Mouse (Mus musculus) B cell, adult 67 days (primary cell): ENCODE data around the gene Serinc2. TPM values are rescaled to one million over a fixed set of nuclear protein-coding genes. Genes with fewer than 3 reads are reported as not detected.

ENCODE experiments used
- total RNA-seq, 2 experiments: library from RNA; stranded (reverse); gene quantifications; 4 replicates each; pipeline ENCODE4 v1.2.4; 2023

The Serinc2 gene
- total RNA-seq, result not detected

GRCm38 (mm10) chr4:130279105-130279504 lies at the start of gene Serinc2:
TSS of gene Serinc2 (minus strand) at chr4:130279205.

GRCm38 (mm10) chr4:130308231-130309081 lies 29.5 kb upstream of the Serinc2 start, which contains the start of the genes Fabp3 and Gm10570:
TSS of gene Fabp3 (plus strand) at chr4:130308595.
TSS of gene Gm10570 (minus strand) at chr4:130308674.

DNA sequence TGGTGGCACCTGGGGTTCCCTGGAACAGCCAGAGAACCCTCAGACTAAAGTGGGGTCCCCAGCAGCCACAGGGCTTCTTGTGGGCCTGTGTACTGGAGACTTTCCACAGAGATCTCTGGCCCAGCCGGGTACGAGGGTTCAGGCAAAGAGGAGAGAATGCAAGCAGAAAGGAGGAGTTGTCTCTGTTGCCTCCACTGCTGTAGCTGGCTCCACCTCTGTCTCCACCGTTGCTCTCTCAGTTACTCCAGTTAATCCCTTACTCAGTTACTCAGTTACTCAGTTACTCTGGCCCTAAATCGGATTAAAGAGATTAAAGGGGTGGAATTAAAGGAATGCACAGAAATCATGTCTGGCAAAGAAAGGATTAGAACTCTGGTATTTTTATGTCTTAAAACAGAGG lies 56.8 kb downstream of the Serinc2 start, which contains the start of gene Gm853:
TSS of gene Gm853 (minus strand) at position 223 of the 400 bp plus-strand sequence.

Other genes starting within 250 kb of the Serinc2 start
- gene Col16a1, start 231.4 kb downstream of the Serinc2 start, total RNA-seq, result not detected
- gene Pef1, start 176.6 kb downstream of the Serinc2 start, total RNA-seq, result 10 to 100 TPM; 29.4 to 36.9 TPM
- gene Hcrtr1, start 139.8 kb downstream of the Serinc2 start, total RNA-seq, result not detected
- gene Tinagl1, start 104.1 kb downstream of the Serinc2 start, total RNA-seq, result not detected
- gene Gm853, start 56.8 kb downstream of the Serinc2 start, total RNA-seq, result not detected
- gene Fabp3, start 29.4 kb upstream of the Serinc2 start, total RNA-seq, result not detected
- not detected for gene Gm10570, start 29.5 kb upstream of the Serinc2 start, total RNA-seq
- 10 to 100 TPM; 31.1 to 34.5 TPM for gene Zcchc17, start 80.7 kb upstream of the Serinc2 start, total RNA-seq
- gene Snrnp40, start 80.9 kb upstream of the Serinc2 start, total RNA-seq, result 10 to 100 TPM; 62.6 to 69.9 TPM